Mouse (Mus musculus): ENCODE data around the gene Eng. TPM values are rescaled to one million over a fixed set of nuclear protein-coding genes. Genes with fewer than 3 reads are reported as not detected.

Eng gene
- total and polyA plus RNA-seq, 3 experiments, result 0.08 to 0.47 (median 0.13) TPM

- in situ Hi-C loops (cut with MboI; ENCODE audit: low pct_ligation_motif_present, low pct_unique_long_range_greater_than_20kb, low sequenced_read_pairs) (no loop called here), dilution Hi-C loops (cut with MboI; ENCODE audit: extremely low pct_ligation_motif_present, extremely low pct_unique_long_range_greater_than_20kb, low sequenced_read_pairs) (no loop called here)
- Histone ChIP-seq H3K27me3 (replicated peaks) (no peaks in the 10 kb centered on the region), H3K36me3 (replicated peaks in 1 of 2; ENCODE audit: control insufficient read depth in 1 of 2, insufficient read depth in 1 of 2, low read length in 1 of 2) (peaks cover 0 to 2% of the 10 kb centered on the region in 2 experiments), H3K79me2 (replicated peaks; ENCODE audit: control insufficient read depth, extremely low read depth, insufficient read depth, poor library complexity, severe bottlenecking) (no peaks in the 10 kb centered on the region), H3K9me3 (replicated peaks; ENCODE audit: low read length) (no peaks in the 10 kb centered on the region), H3K4me2 (ENCODE audit: insufficient read depth, low read depth, poor library complexity, severe bottlenecking) (no peak overlapping the region), H3K27ac (ENCODE audit: insufficient read depth, low read depth) (no peak overlapping the region), H3K9ac (ENCODE audit: insufficient read depth, low read depth) (no peak overlapping the region), H3K4me1 (ENCODE audit: control insufficient read depth in 1 of 2, insufficient read depth in 2 of 2) (peaks cover 9 to 32% of the 10 kb centered on the region in 2 experiments), H3K4me3 (replicated peaks in 1 of 3; ENCODE audit: low read depth in 2 of 3, low read length in 2 of 3, poor library complexity in 1 of 3) (no peak overlapping the region)
- DNase-seq (ENCODE audit: extremely low read depth), result no peak
- TF ChIP-seq BHLHE40 (IDR thresholded peaks at IDR 0.05; ENCODE audit: low read depth, low read length), result no peak
- no peak for TF ChIP-seq USF1 (IDR thresholded peaks at IDR 0.05; ENCODE audit: low read depth, low read length)
- no peak for TF ChIP-seq RCOR1 (conservative IDR thresholded peaks at IDR 0.05; ENCODE audit: low read depth, low read length)
- no peak for TF ChIP-seq ETS1 (conservative IDR thresholded peaks at IDR 0.05; ENCODE audit: low read depth, low read length)
- TF ChIP-seq HCFC1 (IDR thresholded peaks at IDR 0.05; ENCODE audit: low read depth, low read length), result no peak
- no peak for TF ChIP-seq CHD2 (IDR thresholded peaks at IDR 0.05; ENCODE audit: low read length)
- TF ChIP-seq PAX5 (IDR thresholded peaks at IDR 0.05; ENCODE audit: low read length), result no peak
- TF ChIP-seq E2F4 (IDR thresholded peaks at IDR 0.05; ENCODE audit: insufficient replicate concordance, low read depth, low read length), result no peak
- TF ChIP-seq MYC (IDR thresholded peaks at IDR 0.05; ENCODE audit: low read depth, low read length), result no peak
- no peak for TF ChIP-seq SMC3 (IDR thresholded peaks at IDR 0.05; ENCODE audit: low read depth, low read length)
- no peak for TF ChIP-seq ZNF384 (IDR thresholded peaks at IDR 0.05; ENCODE audit: low read depth, low read length)
- TF ChIP-seq TBP (conservative IDR thresholded peaks at IDR 0.05; ENCODE audit: low read depth, low read length), result no peak
- TF ChIP-seq ZMIZ1 (IDR thresholded peaks at IDR 0.05; ENCODE audit: low read depth, low read length), result no peak
- TF ChIP-seq JUND (conservative IDR thresholded peaks at IDR 0.05; ENCODE audit: low read depth, low read length), result no peak
- TF ChIP-seq NELFE (IDR thresholded peaks at IDR 0.05; ENCODE audit: low read depth, low read length), result no peak
- no peak for TF ChIP-seq MAX (IDR thresholded peaks at IDR 0.05; ENCODE audit: low read length)
Measured at GRCm38 (mm10) chr2:32636617-32637016, 9.8 kb upstream of the Eng start.

GRCm38 (mm10) chr2:32637778-32638281 lies 8.6 kb upstream of the Eng start:
- dilution Hi-C loops (cut with MboI; ENCODE audit: extremely low pct_ligation_motif_present, extremely low pct_unique_long_range_greater_than_20kb, low sequenced_read_pairs) (no loop called here), in situ Hi-C loops (cut with MboI; ENCODE audit: low pct_ligation_motif_present, low pct_unique_long_range_greater_than_20kb, low sequenced_read_pairs) (no loop called here)
- H3K4me2 ChIP-seq (ENCODE audit: insufficient read depth, low read depth, poor library complexity, severe bottlenecking), result no peak overlapping the region
- TF ChIP-seq TCF12 (IDR thresholded peaks at IDR 0.05; ENCODE audit: low read depth, low read length) (no peak), ZNF384 (IDR thresholded peaks at IDR 0.05; ENCODE audit: low read depth, low read length) (no peak), TBP (conservative IDR thresholded peaks at IDR 0.05; ENCODE audit: low read depth, low read length) (no peak), PAX5 (IDR thresholded peaks at IDR 0.05; ENCODE audit: low read length) (no peak), NELFE (IDR thresholded peaks at IDR 0.05; ENCODE audit: low read depth, low read length) (no peak), ZKSCAN1 (IDR thresholded peaks at IDR 0.05; ENCODE audit: borderline replicate concordance, low read depth, low read length) (no peak)
- H3K27ac ChIP-seq (ENCODE audit: insufficient read depth, low read depth), result no peak overlapping the region
- H3K36me3 ChIP-seq (replicated peaks in 1 of 2; ENCODE audit: control insufficient read depth in 1 of 2, insufficient read depth in 1 of 2, low read length in 1 of 2), result peaks cover 0 to 2% of the 10 kb centered on the region in 2 experiments
- H3K79me2 ChIP-seq (replicated peaks; ENCODE audit: control insufficient read depth, extremely low read depth, insufficient read depth, poor library complexity, severe bottlenecking), result no peaks in the 10 kb centered on the region
- no peak for DNase-seq (ENCODE audit: extremely low read depth)
- H3K9me3 ChIP-seq (replicated peaks; ENCODE audit: low read length), result no peaks in the 10 kb centered on the region
- H3K4me3 ChIP-seq (replicated peaks in 1 of 3; ENCODE audit: low read depth in 2 of 3, low read length in 2 of 3, poor library complexity in 1 of 3), result no peak overlapping the region
- H3K4me1 ChIP-seq (ENCODE audit: control insufficient read depth in 1 of 2, insufficient read depth in 2 of 2), result peaks cover 9 to 26% of the 10 kb centered on the region in 2 experiments
- H3K9ac ChIP-seq (ENCODE audit: insufficient read depth, low read depth), result no peak overlapping the region
- H3K27me3 ChIP-seq (replicated peaks), result no peaks in the 10 kb centered on the region
